Mouse (Mus musculus) yolk sac, embryonic 10.5 days (tissue): ENCODE data around the gene Mcm7.
"Not testable (repeated sequence)": the region's sequence is repeated elsewhere in the genome, so short reads cannot be mapped to it uniquely, and the experiment has no call there.

Experiments used
- DNase-seq: peaks from one replicate; pipeline ENCODE4 v3.0.0-alpha.2; 2017; ENCODE audit warnings: low spot score

The Mcm7 gene

DNA sequence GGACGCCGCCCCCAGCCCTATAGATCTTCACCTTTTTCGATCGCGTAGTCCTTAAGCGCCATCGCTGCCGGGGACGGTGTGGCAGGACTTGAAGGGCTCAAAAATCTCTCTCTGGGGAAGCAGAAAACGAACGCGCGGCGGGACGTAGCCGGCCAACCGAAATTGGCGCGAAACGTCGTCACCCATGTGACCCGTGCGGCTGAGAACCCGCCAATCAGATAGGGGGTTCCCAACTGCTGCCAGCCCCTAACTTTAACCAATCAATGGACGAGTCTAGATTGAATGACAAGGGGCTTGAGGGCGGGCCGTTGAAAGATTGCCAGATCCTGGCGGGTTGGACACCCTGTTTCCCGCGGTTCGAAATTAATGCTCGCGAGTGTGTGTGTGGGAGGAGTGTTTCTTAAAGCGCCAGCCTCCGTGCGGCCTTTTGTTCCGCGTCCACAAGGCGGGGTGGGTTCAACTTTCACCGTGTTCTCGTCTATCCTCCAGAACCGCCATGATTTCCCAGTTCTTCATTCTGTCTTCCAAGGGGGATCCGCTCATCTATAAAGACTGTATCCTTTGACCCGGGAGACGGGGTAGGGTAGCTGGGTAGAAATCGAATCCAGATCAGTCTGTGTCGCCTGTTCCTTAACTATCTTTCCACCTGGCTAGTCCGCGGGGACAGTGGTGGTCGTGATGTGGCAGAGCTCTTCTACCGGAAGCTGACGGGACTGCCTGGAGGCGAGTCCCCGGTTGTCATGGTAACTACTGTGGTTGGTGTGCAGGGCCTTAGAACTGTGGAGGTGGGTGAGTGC, at the start of gene Mcm7, which contains the start of gene Ap4m1:
TSS of gene Mcm7 (minus strand) at position 728 of the 797 bp plus-strand sequence.
TSS of gene Ap4m1 (plus strand) at position 308 of the 797 bp plus-strand sequence.
- peak; percentile 98 for DNase-seq

DNA sequence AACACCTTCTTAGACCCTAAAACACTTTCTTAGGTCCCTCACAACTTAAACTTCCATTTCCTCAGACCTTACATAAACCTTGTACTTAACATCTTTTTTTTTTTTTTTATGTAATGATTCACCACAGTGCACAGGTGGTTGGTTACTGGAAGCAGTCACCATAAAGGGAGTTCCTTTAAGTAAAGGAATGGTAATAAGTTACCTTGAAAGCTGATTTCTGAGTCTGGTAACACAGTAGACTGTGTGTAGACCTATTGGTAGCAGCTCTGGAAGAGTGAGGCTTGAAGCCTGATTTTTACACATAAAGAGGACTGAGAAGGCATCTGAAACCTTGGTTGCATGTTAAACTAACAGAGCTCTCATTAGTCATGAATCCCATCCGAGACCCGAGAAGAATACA, 47.6 kb upstream of the Mcm7 start:
- DNase-seq = no peak

DNA sequence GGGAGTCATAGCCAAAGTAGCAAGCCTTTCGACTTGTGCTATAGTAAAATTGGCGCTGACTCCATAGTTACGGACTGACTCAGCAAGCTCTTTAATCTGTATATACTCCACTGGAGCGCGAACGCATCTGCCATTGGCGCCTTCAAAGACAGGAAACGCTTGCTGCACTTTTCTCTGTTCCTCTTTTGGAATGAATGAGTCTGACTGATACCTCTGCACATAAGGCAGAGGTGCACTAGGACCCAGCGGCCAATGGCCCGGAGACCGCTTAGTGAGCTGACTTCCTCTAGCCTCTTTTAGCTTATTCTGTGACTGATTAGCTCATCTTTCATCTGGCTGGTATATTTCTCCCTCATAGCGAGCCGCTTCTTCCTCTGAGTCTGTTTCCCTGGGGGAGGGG, 44.4 kb upstream of the Mcm7 start:
- DNase-seq = not testable (repeated sequence)

DNA sequence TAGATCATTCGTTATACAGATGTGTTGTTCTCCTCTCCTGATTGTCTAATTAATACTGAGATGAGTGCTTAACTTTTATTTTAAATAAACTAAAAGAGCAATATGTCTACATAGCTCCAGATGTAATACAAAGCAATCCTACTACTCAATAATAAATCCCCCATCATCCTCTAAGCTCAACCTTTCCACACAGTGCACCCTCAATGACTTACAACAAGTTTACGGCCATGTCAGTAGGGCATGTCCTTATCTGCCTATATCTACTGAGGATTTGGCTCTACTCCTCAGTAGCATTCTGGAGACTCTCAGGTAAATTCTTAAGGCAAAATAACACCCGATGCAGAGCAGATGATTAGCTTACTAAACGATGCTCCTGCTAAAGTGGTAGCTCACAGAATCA, 35.7 kb upstream of the Mcm7 start:
- DNase-seq = no peak

DNA sequence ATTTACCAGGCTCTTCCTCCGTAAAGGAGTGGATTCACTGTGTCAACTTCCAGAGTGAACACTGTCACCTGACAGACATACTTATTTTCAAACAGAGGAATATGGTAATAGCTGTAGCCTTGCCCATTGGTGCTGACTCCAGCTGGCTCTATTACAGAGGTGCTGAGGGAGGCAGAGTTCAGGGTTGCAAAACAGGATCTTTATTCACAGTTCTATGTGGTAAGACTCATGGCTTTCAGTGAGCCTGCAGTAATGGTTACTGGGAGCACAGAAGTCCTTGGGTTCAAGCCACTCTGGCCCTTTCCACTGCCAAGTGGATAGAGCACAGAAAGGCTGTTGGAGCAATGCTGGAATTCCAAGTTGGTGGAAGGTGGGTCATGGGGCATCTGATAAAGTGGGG, 35.0 kb upstream of the Mcm7 start:
- DNase-seq = no peak

DNA sequence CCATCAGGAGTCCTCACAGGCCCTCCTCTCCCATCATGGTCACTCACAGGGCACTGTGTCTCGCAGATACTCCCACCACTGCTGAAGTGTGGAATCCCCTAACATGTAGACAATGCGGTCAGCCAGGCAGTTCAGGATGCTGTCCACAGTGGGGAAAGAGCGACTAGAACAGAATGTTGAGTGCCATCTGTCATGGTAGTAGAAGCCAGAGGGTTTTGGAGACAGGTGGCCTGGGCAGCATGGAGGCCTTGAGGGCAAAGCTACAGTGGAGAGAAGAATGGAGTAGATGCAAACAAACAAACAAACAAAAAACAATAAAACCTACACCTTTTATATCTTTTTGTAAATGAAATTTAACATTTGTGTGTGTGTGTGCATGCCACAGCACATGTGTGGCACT, 29.9 kb upstream of the Mcm7 start:
- DNase-seq = no peak

DNA sequence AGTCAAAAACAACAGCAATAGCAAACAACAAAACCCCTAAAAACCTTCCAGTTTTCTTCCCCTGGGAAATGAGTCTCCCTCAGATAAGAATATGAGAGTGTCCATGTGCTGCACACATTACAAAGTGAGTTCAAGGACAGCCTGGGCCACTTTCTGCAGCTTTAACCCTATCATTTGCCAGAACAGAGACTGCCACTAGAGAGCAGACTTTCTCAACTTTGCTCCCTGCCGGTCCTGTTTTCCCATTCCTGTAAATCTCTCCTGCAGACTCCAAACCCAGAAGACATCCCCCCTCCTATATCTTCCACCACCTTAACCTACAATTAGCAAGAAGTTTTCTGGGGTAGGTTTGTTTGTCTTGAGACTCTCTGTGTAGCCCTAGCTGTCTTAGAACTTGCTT, 27.4 kb upstream of the Mcm7 start:
- DNase-seq = no peak

DNA sequence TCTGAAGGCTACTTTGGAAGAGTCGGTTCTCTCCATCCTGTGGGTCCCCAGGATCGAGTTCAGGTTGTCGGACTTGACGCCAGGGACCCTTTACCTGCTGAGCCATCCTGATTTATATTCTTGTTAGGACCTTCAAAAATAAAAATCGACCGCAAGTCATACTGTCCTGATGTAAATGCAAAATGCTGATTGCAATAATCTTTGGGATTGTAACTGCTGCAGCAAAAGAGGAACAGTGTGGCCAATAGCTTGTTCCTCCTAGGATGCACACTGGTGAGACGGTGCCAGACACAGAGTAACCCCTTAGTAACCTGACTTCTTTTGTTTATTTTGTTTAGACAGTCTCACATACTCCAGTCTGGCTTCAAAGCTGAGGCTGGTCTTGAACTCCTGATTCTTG, 23.2 kb upstream of the Mcm7 start:
- no peak for DNase-seq

DNA sequence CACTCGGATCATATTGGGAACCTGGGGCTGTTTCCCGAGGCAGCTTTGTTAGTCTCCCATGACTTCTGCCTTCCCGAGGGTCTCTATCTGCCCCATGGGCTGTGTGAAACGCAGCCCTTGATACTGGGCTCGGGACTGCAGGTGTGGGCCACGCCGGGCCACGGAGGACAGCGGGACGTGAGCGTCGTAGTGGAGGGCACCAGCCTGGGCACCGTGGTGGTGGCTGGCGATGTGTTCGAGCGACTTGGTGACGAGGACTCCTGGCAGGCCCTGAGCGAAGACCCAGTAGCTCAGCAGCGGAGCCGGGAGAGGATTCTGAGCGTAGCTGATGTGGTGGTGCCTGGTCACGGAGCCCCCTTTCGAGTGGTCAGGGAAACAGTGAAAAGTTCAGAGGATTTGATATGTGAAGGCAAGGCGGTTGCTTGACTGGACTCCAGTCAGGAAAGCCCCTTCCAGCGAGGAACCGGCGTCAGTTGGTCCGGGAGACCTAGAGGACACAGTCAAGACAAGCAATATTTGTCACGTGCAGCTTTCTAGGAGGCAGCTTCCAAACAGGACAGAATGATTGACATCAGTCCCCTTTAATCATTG, 22.6 kb upstream of the Mcm7 start:
- peak; percentile 35 for DNase-seq

DNA sequence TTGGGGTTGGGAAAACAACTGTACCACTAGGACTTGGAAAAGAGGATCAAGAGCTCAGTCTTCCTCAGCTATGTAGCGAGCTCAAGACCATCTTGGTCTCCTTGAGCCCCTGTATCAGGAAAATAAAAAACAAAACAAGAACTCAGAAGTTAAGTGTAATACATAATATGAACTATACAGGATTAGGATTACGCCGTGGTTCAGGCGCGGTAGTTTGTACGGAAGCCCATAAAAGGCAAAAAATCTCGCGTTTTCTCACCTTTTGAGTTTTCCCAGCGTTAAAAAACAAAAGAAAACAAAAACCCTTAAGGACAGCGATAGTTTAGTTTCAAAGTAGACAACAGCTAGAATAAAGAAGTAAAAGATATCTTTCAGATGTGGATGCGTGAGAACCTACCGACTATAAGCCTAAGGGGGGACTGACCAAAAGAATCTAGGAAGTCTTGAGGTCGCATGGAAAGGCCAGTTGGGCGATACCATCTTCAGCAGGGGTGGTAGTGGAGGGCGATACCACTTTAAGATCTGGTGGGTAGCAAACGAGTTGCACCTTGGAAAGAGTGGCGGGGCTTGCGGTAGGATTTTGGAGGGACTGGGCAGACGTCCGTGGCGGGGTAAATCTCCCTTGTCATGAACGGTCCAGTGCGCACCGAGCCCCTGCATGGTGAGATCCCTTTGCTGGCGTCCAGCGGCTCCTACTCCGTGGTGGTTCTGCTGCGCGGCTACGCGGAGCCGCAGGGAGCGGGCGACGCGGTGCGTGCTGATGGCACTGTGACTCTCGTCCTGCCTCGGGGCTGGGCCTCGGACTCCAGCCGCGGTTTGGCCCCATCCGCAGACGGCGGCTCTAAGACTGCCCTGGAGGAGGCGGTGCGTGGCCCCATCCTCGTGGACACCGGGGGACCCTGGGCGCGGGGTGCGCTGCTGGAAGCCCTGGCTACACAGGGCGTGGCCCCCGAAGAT, 21.8 kb upstream of the Mcm7 start, which contains the start of gene Mblac1:
TSS of gene Mblac1 (plus strand) at position 544 of the 957 bp plus-strand sequence.
- DNase-seq = peak; percentile 89

DNA sequence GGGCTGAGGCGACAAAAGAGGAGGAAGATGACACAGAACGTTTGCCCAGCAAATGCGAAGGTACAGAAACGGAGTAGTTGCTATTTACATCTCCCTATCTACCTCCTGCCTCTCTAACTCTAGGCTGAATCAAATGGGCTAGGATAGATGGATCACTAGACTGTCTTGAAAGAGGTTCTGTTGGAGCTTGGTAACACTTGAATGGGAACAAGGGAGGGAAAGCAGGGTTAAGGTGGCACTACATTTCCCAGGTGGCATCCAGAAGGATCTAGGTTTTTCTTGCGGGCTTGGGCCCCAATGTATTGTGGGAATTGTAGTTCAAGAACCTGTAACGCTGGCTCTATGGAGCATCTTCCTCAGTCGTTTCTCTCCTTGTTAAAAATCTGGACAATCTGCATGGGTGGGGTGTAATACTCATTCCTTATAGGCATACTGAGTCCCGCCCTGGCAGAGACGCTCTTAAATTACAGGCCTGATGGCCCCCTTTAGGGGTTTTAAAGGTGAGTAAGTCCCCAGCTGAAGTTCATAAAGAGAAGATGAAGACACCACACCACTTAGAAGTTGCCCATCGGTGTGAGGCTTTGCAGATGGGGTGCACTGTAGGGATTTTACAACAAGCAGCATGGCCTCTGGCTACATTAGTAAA, 15.6 kb upstream of the Mcm7 start:
- DNase-seq = peak; percentile 77

DNA sequence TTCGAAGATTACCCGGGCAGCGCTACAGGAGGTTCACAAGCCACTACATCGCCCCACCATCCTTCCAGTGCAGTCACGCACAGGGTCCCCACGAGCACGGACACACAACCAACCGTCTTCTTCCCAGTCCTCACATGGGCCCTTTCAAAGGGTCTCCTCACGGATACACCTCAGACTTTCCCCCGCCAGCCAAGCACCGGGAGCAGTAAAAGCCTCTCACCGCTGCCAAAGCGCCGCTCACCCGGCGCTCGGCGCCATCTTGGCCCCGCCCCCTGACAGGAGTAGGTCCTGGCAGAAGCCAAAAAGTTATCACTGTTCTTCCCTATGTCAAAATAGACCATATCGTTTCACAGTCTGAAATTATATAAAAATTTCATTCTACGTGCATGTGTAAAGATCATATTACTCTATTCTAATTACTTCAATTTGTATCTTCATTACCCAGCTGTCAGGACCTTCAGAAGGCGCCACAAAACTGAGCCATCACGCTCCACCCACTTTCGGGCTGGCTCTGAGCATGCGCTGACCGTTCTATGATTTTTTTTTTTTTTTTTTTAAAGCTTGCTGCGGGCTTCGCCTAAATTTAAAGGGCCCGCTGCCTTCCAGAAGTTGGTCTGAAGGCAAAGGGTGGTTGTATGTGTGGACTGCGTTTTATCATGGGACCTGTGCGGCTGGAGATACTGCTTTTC, 14.9 kb upstream of the Mcm7 start, which contains the start of the genes Taf6 and Cnpy4:
TSS of gene Taf6 (minus strand) at position 502 of the 689 bp plus-strand sequence.
TSS of gene Cnpy4 (plus strand) at position 536 of the 689 bp plus-strand sequence.
- DNase-seq = peak; percentile 86

DNA sequence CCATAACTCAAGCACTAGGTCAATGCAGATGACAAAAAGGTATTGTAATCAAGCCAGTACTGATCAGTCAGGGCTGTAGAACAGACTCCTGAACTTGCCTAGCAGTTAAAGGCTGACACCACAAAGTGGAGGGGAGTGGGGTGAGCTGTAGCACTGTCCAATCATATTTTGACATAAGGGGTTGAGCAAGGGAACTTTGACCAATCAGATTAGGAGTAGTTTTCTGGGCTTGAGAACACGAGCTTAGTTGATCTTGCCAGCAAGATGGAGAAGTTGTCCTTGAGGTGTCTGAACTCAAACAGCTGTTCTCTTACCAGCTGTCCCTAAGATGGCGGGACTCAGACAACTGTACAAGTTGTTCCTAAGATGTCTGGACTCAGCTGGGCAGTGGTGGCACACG, 995 bp upstream of the Mcm7 start:
- DNase-seq = no peak

DNA sequence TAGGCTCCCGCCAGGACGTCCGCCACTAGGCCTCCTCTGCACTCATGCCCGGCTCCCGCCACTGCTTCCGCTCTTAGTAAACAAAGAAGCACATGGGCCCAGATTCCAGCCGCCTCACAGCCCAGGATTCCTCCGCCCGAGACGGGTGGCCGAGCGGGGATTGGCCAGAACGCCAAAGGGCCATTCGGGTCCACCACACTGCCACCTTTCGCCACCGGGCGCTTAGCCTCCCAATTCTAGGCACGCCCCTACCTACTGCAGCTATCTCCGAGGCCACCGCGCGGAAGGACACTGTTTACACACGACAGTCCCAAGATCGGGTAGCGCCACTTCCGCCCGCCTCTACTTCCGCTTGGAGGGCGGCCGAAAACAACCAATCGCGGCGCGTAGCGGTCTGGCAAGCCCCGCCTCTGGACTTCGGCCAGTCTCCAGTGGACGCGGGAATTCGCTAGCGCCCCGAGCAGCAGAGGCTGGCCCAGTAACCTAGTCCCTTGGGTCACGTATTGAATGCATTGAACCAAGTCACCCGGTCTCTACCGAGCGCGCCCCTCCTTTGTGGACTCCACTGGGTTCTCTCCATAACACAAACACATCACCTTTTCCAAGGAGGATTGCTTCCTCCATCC, 1.2 kb downstream of the Mcm7 start:
- peak; percentile 97 for DNase-seq

DNA sequence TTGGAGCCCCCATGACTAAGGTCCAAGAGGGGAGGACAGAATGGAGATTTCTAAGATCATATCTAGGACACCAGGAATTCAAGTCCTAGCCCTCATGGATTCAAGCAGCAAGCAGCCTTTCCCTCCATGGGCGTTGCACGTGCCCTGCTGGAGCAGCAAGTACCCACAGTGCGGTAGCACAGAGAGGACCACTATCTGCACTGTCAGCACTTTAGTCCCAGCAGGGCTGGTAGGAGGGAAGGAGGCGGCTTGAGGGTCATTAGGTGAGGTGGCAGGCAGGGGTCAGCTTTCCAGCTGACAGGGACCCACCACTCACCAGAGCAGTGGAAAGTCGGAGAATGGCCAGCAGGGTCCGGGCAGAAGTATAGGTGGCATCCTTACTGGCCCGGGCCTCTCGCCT, 6.6 kb downstream of the Mcm7 start:
- DNase-seq = no peak

DNA sequence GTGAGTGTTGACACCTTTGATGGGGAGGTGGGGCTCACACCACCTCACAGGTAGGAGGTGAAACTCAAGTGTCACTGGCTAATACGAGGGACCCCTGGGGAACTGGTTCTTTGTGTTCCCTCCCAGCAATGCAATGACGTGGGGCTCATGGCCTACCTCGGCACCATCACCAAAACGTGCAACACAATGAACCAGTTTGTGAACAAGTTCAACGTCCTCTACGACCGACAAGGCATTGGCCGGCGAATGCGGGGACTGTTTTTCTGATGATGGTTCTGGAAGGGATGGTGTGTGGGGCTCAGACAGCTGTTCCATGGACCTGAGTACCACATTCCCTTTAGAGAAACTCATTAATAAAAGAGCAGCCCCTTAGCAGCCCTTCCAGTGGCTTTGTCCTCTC, 8.6 kb downstream of the Mcm7 start:
- DNase-seq = no peak

DNA sequence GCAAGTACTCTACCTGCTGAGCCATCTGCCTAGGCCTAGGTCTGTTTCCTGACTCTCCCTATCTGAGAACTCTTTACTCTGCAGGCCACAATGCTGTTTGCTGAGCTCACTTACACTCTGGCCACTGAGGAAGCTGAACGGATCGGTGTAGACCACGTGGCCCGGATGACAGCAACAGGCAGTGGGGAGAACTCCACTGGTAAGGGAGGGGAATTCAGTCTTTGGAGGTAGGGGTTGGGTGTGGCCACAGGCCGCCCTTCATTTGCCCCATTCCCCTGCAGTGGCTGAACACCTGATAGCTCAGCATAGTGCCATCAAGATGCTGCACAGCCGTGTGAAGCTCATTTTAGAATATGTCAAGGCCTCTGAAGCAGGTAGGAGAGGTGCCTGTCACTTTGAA, 9.2 kb downstream of the Mcm7 start:
- DNase-seq = no peak

DNA sequence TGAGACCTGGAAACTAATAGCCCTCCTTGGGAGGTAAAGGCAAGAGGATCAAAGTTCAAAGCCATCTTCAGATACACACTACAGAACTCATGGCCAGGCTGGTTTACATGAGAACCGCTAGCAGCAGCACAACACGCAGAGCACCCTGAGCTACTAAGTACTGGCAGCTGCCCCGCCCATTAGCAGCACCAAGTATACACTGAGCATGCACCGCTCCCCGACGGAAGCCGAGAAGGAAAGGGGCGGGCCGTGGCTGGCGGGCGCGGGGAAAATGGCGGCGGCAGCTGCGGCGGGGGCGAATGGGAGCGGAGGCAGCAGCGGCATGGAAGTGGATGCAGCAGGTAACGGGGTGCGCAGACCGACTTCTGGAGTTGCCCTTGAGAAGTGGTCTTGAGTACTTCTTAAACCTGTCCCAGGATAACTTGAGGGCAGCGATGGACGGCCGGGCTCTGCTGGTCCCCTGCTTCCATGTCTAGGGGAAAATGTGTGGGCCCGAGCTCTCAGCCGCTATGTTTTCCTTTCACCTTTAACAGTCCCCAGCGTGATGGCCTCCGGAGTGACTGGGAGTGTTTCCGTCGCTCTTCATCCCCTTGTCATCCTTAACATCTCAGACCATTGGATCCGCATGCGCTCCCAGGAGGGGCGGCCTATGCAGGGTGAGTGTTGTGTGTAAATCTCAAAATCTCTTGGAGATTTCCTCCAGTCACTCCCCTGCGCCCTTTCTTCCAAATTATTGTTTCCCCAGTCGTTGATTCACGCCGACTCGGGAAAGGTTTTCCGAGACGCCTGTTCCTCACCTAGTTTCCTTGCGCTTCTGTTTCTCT, 11.2 kb downstream of the Mcm7 start, which contains the start of gene Cops6:
TSS of gene Cops6 (plus strand) at position 230 of the 824 bp plus-strand sequence.
- peak; percentile 92 for DNase-seq

DNA sequence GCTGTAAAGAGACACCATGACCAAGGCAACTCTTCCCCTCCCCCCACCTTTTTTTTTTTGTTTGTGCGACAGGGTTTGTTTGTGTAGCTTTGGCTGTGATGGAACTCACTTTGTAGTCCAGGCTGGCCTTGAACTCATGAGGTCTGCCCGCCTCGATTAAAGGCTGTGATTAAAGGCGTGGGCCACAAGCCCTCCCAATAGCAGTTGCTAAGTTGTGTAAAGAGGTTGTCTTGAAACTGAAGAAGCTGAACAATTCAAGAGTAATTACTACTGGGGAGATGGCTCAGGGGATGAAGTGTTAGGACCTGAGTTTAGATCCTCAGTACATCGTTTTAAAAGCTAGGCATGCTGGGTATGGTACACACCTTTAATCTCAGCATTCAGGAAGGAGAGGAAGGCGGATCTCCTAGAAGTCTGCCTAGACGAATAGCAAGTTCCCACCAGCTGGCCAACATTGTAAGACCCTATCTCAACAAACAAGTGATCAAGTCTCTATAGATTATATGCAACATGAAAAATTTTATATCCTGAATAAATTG, 11.9 kb downstream of the Mcm7 start:
- no peak for DNase-seq
